Mouse (Mus musculus) thymus, adult 2 months (tissue): ENCODE measurements at regions not wholly inside any gene's neighbourhood (a gene's known extent, or its start where the extent isn't known, plus 50 kb on each side); places are given as distances from the start of the nearest gene placed in this dataset.

Experiments
- CTCF ChIP-seq: fragments of 200-500 bp; IDR thresholded peaks from 2 replicates; pipeline ENCODE4 v1.5.1; 2012; ENCODE audit warnings: mild to moderate bottlenecking, control low read depth, low read length, moderate library complexity, borderline replicate concordance; ENCODE audit not compliant: control insufficient read depth, poor library complexity, insufficient read depth; ENCODE audit errors: extremely low read depth
- POLR2A ChIP-seq: fragments of 200-500 bp; IDR thresholded peaks from 2 replicates; pipeline ENCODE4 v1.6.1; 2012; ENCODE audit warnings: mild to moderate bottlenecking, low read length, control low read depth, moderate library complexity; ENCODE audit not compliant: control insufficient read depth, poor library complexity, insufficient read depth; ENCODE audit errors: extremely low read depth

- TF ChIP-seq CTCF (no peak), POLR2A (no peak)
Measured at GRCm38 (mm10) chr15:25227496-25227895, 186.1 kb downstream of the Basp1 start.
